Mouse (Mus musculus): ENCODE measurements at regions not wholly inside any gene's neighbourhood (a gene's known extent, or its start where the extent isn't known, plus 50 kb on each side); places are given as distances from the start of the nearest gene placed in this dataset.

- TF ChIP-seq POLR2A (IDR thresholded peaks at IDR 0.05; ENCODE audit: low read depth, low read length) (no peak), CTCF (IDR thresholded peaks at IDR 0.05; ENCODE audit: borderline replicate concordance, insufficient read depth, low read length) (no peak)
- no peak overlapping the region for H3K4me3 ChIP-seq (ENCODE audit: insufficient read depth, low read length)
- H3K4me1 ChIP-seq (ENCODE audit: control insufficient read depth, insufficient read depth, low read length), result no peaks in the 10 kb centered on the region
- H3K27ac ChIP-seq (ENCODE audit: insufficient read depth, low read length), result no peak overlapping the region
These were observed 137.8 kb downstream of the Unc5cl start for GRCm38 (mm10) chr17:48592457-48592856.

DNA sequence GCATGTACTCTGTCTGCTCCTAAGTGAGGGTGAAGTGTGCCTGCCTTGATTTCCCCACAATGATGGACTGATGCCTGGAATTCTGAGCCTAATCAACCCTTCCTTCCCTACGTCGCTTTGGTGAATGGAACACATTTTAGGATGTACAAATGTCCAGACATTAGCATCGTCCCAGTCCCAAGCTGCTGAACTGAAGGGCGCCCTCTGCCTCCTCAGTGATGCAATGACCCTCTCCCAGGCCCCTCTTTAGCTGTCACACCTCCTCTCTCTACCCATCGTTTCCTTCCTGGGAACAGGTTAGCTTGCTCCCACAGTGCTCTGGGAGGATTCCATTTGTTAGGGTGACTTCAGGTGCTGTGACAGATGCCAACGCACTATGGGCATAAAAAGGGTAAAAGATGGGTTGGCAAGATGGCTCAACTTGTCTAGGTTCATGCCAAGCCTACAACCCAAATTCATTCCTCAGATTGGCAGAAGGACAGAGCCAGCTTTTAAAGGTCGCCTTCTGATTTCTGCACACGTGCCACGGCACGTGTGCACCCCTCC lies 140.8 kb downstream of the Unc5cl start:
- H3K4me3 ChIP-seq (ENCODE audit: insufficient read depth, low read length), result no peak overlapping the region
- H3K4me1 ChIP-seq (ENCODE audit: control insufficient read depth, insufficient read depth, low read length), result no peaks in the 10 kb centered on the region
- TF ChIP-seq CTCF (IDR thresholded peaks at IDR 0.05; ENCODE audit: borderline replicate concordance, insufficient read depth, low read length), result no peak
- no peak for TF ChIP-seq POLR2A (IDR thresholded peaks at IDR 0.05; ENCODE audit: low read depth, low read length)
- no peak overlapping the region for H3K27ac ChIP-seq (ENCODE audit: insufficient read depth, low read length)

- Histone ChIP-seq H3K4me1 (ENCODE audit: control insufficient read depth, insufficient read depth, low read length) (no peaks in the 10 kb centered on the region), H3K4me3 (ENCODE audit: insufficient read depth, low read length) (no peak overlapping the region), H3K27ac (ENCODE audit: insufficient read depth, low read length) (no peak overlapping the region)
- TF ChIP-seq POLR2A (IDR thresholded peaks at IDR 0.05; ENCODE audit: low read depth, low read length) (no peak), CTCF (IDR thresholded peaks at IDR 0.05; ENCODE audit: borderline replicate concordance, insufficient read depth, low read length) (no peak)
These were observed 141.7 kb downstream of the Unc5cl start for GRCm38 (mm10) chr17:48596406-48596805.

DNA sequence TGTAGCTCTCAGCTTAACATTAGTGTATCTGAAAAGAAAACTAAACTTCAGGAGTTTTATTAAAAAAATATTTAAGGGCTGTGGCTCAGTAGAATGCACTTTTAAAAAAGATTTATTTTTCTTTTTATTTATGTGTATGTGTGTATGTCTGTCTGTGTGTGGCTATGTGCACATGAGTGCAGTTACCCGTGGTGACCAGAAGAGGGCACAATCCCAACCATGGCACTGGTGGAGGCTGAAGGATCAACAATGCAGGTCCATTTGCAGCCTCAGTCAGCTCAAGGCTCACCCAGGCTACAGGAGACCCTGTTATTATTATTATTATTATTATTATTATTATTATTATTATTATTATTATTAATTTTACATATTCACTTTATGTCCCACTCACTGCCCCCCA lies 142.6 kb downstream of the Unc5cl start:
- Histone ChIP-seq H3K27ac (ENCODE audit: insufficient read depth, low read length) (no peak overlapping the region), H3K4me1 (ENCODE audit: control insufficient read depth, insufficient read depth, low read length) (no peaks in the 10 kb centered on the region), H3K4me3 (ENCODE audit: insufficient read depth, low read length) (no peak overlapping the region)
- TF ChIP-seq POLR2A (IDR thresholded peaks at IDR 0.05; ENCODE audit: low read depth, low read length) (no peak), CTCF (IDR thresholded peaks at IDR 0.05; ENCODE audit: borderline replicate concordance, insufficient read depth, low read length) (no peak)

GRCm38 (mm10) chr17:48598471-48599141 lies 143.9 kb downstream of the Unc5cl start:
- Histone ChIP-seq H3K4me1 (ENCODE audit: control insufficient read depth, insufficient read depth, low read length) (no peaks in the 10 kb centered on the region), H3K4me3 (ENCODE audit: insufficient read depth, low read length) (no peak overlapping the region), H3K27ac (ENCODE audit: insufficient read depth, low read length) (no peak overlapping the region)
- no peak for TF ChIP-seq POLR2A (IDR thresholded peaks at IDR 0.05; ENCODE audit: low read depth, low read length)
- TF ChIP-seq CTCF (IDR thresholded peaks at IDR 0.05; ENCODE audit: borderline replicate concordance, insufficient read depth, low read length), result no peak

- no peak for TF ChIP-seq POLR2A (IDR thresholded peaks at IDR 0.05; ENCODE audit: low read depth, low read length)
- no peak for TF ChIP-seq CTCF (IDR thresholded peaks at IDR 0.05; ENCODE audit: borderline replicate concordance, insufficient read depth, low read length)
- Histone ChIP-seq H3K4me1 (ENCODE audit: control insufficient read depth, insufficient read depth, low read length) (no peaks in the 10 kb centered on the region), H3K27ac (ENCODE audit: insufficient read depth, low read length) (no peak overlapping the region), H3K4me3 (ENCODE audit: insufficient read depth, low read length) (no peak overlapping the region)
These were observed 145.5 kb downstream of the Unc5cl start for GRCm38 (mm10) chr17:48600176-48600575.

DNA sequence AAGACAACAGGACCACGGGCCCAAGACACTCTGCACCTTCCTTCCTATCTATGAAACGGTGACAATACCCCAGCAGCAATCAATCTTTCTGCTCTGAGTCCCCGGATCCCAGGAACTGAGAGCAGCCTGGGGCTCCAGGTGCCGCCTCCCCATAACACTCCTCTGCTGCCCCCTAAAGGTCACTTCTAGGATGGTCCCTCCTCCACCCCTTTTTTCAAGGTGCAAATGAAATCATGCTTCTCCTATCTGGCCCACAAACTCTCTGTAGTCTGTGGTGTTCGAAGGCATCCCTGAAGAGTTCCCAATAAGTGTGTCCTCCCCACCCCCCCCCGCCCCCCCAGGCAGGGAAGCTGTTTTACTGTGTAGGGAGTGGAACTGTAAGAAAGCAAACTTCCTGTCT lies 147.9 kb downstream of the Unc5cl start:
- Histone ChIP-seq H3K27ac (ENCODE audit: insufficient read depth, low read length) (no peak overlapping the region), H3K4me3 (ENCODE audit: insufficient read depth, low read length) (no peak overlapping the region), H3K4me1 (ENCODE audit: control insufficient read depth, insufficient read depth, low read length) (no peaks in the 10 kb centered on the region)
- TF ChIP-seq POLR2A (IDR thresholded peaks at IDR 0.05; ENCODE audit: low read depth, low read length) (no peak), CTCF (IDR thresholded peaks at IDR 0.05; ENCODE audit: borderline replicate concordance, insufficient read depth, low read length) (peak; percentile 38; the same call in 1 of the 2 replicates)

DNA sequence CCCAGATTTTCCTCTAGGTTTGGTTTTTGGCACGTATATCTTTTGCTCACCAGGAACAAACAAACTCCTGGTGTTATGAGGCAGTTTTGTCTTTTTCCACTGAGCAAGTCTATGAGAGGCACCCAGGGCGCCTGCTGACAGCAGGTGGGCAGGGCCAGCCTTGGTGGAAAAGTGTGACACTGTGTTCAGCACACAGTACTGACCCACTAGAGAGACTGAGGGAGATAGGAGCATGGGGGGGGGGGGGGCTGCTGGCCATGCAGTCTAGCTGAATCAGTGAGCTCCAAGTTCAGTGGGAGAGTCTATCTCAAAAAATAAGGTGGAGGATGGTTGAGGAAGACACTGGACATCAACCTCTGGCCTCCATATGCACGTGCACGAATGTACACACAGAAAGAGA lies 152.1 kb downstream of the Unc5cl start:
- H3K4me1 ChIP-seq (ENCODE audit: control insufficient read depth, insufficient read depth, low read length), result no peaks in the 10 kb centered on the region
- no peak overlapping the region for H3K4me3 ChIP-seq (ENCODE audit: insufficient read depth, low read length)
- no peak overlapping the region for H3K27ac ChIP-seq (ENCODE audit: insufficient read depth, low read length)
- TF ChIP-seq POLR2A (IDR thresholded peaks at IDR 0.05; ENCODE audit: low read depth, low read length) (no peak), CTCF (IDR thresholded peaks at IDR 0.05; ENCODE audit: borderline replicate concordance, insufficient read depth, low read length) (no peak)

- H3K4me3 ChIP-seq (ENCODE audit: insufficient read depth, low read length), result no peak overlapping the region
- H3K4me1 ChIP-seq (ENCODE audit: control insufficient read depth, insufficient read depth, low read length), result no peaks in the 10 kb centered on the region
- no peak overlapping the region for H3K27ac ChIP-seq (ENCODE audit: insufficient read depth, low read length)
- TF ChIP-seq POLR2A (IDR thresholded peaks at IDR 0.05; ENCODE audit: low read depth, low read length) (no peak), CTCF (IDR thresholded peaks at IDR 0.05; ENCODE audit: borderline replicate concordance, insufficient read depth, low read length) (no peak)
These were observed 153.6 kb downstream of the Unc5cl start for GRCm38 (mm10) chr17:48608315-48608714.

DNA sequence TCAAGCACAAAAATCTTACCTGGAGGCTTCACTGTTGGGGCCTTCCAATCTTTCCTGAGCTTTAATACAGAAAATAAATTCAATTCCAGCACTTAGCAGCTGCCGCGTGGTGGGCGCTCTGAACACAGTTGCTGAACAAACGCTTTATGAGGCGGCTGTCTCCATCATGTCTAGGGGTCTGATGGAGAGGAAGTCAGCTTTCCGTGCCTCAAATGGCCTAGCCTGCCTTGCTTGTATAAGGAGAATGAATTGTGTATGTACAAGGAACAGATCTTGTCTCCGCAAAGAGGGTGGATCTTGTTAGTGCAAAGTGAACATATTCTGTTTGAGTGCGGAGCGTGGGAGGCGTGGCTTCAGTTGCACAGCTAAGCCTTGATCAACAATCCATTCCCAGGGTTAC lies 155.4 kb downstream of the Unc5cl start:
- TF ChIP-seq POLR2A (IDR thresholded peaks at IDR 0.05; ENCODE audit: low read depth, low read length), result no peak
- no peak for TF ChIP-seq CTCF (IDR thresholded peaks at IDR 0.05; ENCODE audit: borderline replicate concordance, insufficient read depth, low read length)
- Histone ChIP-seq H3K27ac (ENCODE audit: insufficient read depth, low read length) (no peak overlapping the region), H3K4me3 (ENCODE audit: insufficient read depth, low read length) (no peak overlapping the region)

More for the DNA sequence above, 155.4 kb downstream of the Unc5cl start:
- H3K4me1 ChIP-seq (ENCODE audit: control insufficient read depth, insufficient read depth, low read length), result no peaks in the 10 kb centered on the region
